ENCODE assay signal across 20 mouse cellular contexts in genomic region chr7:19240905-19241463, GRCm38 (mm10). TPM values are rescaled to one million over a fixed set of nuclear protein-coding genes. Genes with fewer than 3 reads are reported as not detected.
DNase-seq lines count a peak whose midpoint lies in the region; ATAC-seq and TF ChIP-seq lines count a peak whose summit lies in the region.
"Had no signal": no experiment of that assay in that cellular context is flagged by ENCODE, and none has a peak within 500 bp of the region (broad histone marks: within the 10 kb centered on the region; RNA-seq: fewer than 3 reads in every experiment).

No protein-coding gene starts in this region.

- H3K4me1 ChIP-seq in hindbrain, embryonic 13.5 days (replicated peaks): peaks cover 19% of the 10 kb centered on the region
- H3K4me1 ChIP-seq in hindbrain, embryonic 16.5 days (ENCODE audit: control insufficient read depth, insufficient read depth, low read depth, low read length): peaks cover 6% of the 10 kb centered on the region
- peaks cover 40 to 47% of the 10 kb centered on the region in 2 experiments for H3K4me1 ChIP-seq in liver, embryonic 14.5 days (replicated peaks; ENCODE audit: control insufficient read depth in 2 of 2, insufficient read depth in 2 of 2, low read length in 1 of 2)

- H3K27me3 ChIP-seq in hindbrain, embryonic 13.5 days: no peaks in the 10 kb centered on the region
- no peaks in the 10 kb centered on the region for H3K27me3 ChIP-seq in hindbrain, embryonic 16.5 days (replicated peaks; ENCODE audit: control insufficient read depth, insufficient read depth, low read length)
- H3K27me3 ChIP-seq in liver, embryonic 14.5 days (ENCODE audit: control insufficient read depth, insufficient read depth, low read length): no peaks in the 10 kb centered on the region
- H3K27me3 ChIP-seq: forebrain, embryonic 13.5 days; lung, embryonic 15.5 days; neural tube, embryonic 15.5 days had no signal

- ATAC-seq in hindbrain, embryonic 13.5 days (ENCODE audit: low FRiP score): no peak
- no peak for ATAC-seq in hindbrain, embryonic 16.5 days
- ATAC-seq in liver, embryonic 14.5 days (ENCODE audit: insufficient read depth): no peak
- no peak for ATAC-seq in megakaryocyte-erythroid progenitor cell, adult 5-6 weeks (replicated peaks; ENCODE audit: low FRiP score, low TSS enrichment, poor library complexity, severe bottlenecking)
- ATAC-seq: forebrain, embryonic 13.5 days; midbrain, embryonic 16.5 days had no signal

- DNase-seq in right cerebral cortex, adult 2 months (ENCODE audit: low spot score in 2 of 2): peak; percentile 41 to 48
- DNase-seq in right cerebral cortex, postnatal 36 days (ENCODE audit: low spot score in 2 of 2): no peak
- no peak for DNase-seq in liver, embryonic 14.5 days (ENCODE audit: low read depth in 3 of 3, low spot score in 3 of 3)
- no peak for DNase-seq in thymus, postnatal 4 days
- DNase-seq: adrenal gland, postnatal 14 days; cerebellum, postnatal 36 days; heart, adult 11 months; kidney, adult 2 months; kidney, postnatal 36 days; retina, postnatal 1 day had no signal

- H3K9me3 ChIP-seq in hindbrain, embryonic 13.5 days: no peaks in the 10 kb centered on the region
- no peaks in the 10 kb centered on the region for H3K9me3 ChIP-seq in hindbrain, embryonic 16.5 days (ENCODE audit: control insufficient read depth, low read length)
- no peaks in the 10 kb centered on the region for H3K9me3 ChIP-seq in liver, embryonic 14.5 days (ENCODE audit: control insufficient read depth, low read length)
- H3K9me3 ChIP-seq: forebrain, embryonic 13.5 days; lung, embryonic 15.5 days; neural tube, embryonic 15.5 days had no signal

- TF ChIP-seq CTCF in liver, embryonic 14.5 days (IDR thresholded peaks at IDR 0.05; ENCODE audit: low read depth): no peak

- 0 out of 2 replicates have a peak overlapping the region, but pooled peaks have one; percentile 29 for H3K9ac ChIP-seq in hindbrain, embryonic 13.5 days
- H3K9ac ChIP-seq in hindbrain, embryonic 16.5 days (ENCODE audit: low read depth, low read length): no peak overlapping the region
- peak overlapping the region; percentile 41 for H3K9ac ChIP-seq in liver, embryonic 14.5 days (replicated peaks)
- H3K9ac ChIP-seq: forebrain, embryonic 13.5 days; hindbrain, embryonic 14.5 days; lung, embryonic 15.5 days; neural tube, embryonic 15.5 days had no signal

- no peak overlapping the region for H3K27ac ChIP-seq in hindbrain, embryonic 13.5 days
- no peak overlapping the region for H3K27ac ChIP-seq in hindbrain, embryonic 16.5 days (ENCODE audit: low read depth, low read length)
- H3K27ac ChIP-seq in liver, embryonic 14.5 days: peak overlapping the region; percentile 83
- H3K27ac ChIP-seq: forebrain, embryonic 13.5 days; hindbrain, embryonic 14.5 days; lung, embryonic 15.5 days; neural tube, embryonic 15.5 days had no signal

- peaks cover 14% of the 10 kb centered on the region for H3K36me3 ChIP-seq in hindbrain, embryonic 13.5 days
- peaks cover 6% of the 10 kb centered on the region; the same call in 1 of the 2 replicates for H3K36me3 ChIP-seq in hindbrain, embryonic 16.5 days (ENCODE audit: control insufficient read depth, insufficient read depth, low read length)
- H3K36me3 ChIP-seq in liver, embryonic 14.5 days (replicated peaks; ENCODE audit: control insufficient read depth, insufficient read depth, low read depth): peaks cover 11% of the 10 kb centered on the region

- H3K4me3 ChIP-seq in hindbrain, embryonic 13.5 days: no peak overlapping the region
- no peak overlapping the region for H3K4me3 ChIP-seq in hindbrain, embryonic 16.5 days (ENCODE audit: low read length)
- no peak overlapping the region for H3K4me3 ChIP-seq in liver, embryonic 14.5 days (ENCODE audit: insufficient read depth in 1 of 2, low read depth in 2 of 2, low read length in 2 of 2)
- H3K4me3 ChIP-seq: forebrain, embryonic 13.5 days; lung, embryonic 15.5 days; neural tube, embryonic 15.5 days had no signal

- WGBS in hindbrain, embryonic 13.5 days: 95% methylated on average over 8 of the region's 8 CpGs
- 85% methylated on average over 8 of the region's 8 CpGs for WGBS in hindbrain, embryonic 16.5 days
- WGBS in liver, embryonic 14.5 days (ENCODE audit: insufficient replicate concordance): 79% methylated on average over 8 of the region's 8 CpGs

- no peak for TF ChIP-seq EP300 in liver, embryonic 14.5 days (IDR thresholded peaks at IDR 0.05; ENCODE audit: low read depth)

- H3K4me2 ChIP-seq in hindbrain, embryonic 13.5 days: no peak overlapping the region
- H3K4me2 ChIP-seq in hindbrain, embryonic 16.5 days (ENCODE audit: low read length): no peak overlapping the region
- peak overlapping the region; percentile 43 for H3K4me2 ChIP-seq in liver, embryonic 14.5 days (ENCODE audit: low read depth)
- H3K4me2 ChIP-seq: forebrain, embryonic 13.5 days; hindbrain, embryonic 14.5 days; lung, embryonic 15.5 days; neural tube, embryonic 15.5 days had no signal

RNA-seq across cellular contexts. Expression of gene Opa3, which starts 12.8 kb away (rescaled TPM):
- polyA plus RNA-seq in hindbrain, embryonic 13.5 days (2015; fragmentation: Nextera tagmentation; extraction: Ambion mirVana): 36.9 and 37.1 TPM in 2 replicates
- polyA plus RNA-seq in hindbrain, embryonic 16.5 days (2015; fragmentation: Nextera tagmentation; extraction: Ambion mirVana): 39.9 and 41.5 TPM in 2 replicates
- polyA plus RNA-seq in liver, embryonic 14.5 days (2012; rRNA removed): 8.3 and 9.1 TPM in 2 replicates
- 12.8 and 14.6 TPM in 2 replicates for polyA plus RNA-seq in liver, embryonic 14.5 days (2014; fragmentation: Nextera tagmentation; extraction: Ambion mirVana)
- 22.3 and 22.6 TPM in 2 replicates for total RNA-seq in megakaryocyte-erythroid progenitor cell, adult 5-6 weeks (2014; fragmentation: Nextera tagmentation)
- 17.1 and 21.2 TPM in 2 replicates for total RNA-seq in megakaryocyte-erythroid progenitor cell, adult 5-6 weeks (2017)

RNA-seq across cellular contexts. Expression of gene Gpr4, which starts 28.6 kb away (rescaled TPM):
- polyA plus RNA-seq in hindbrain, embryonic 13.5 days (2015; fragmentation: Nextera tagmentation; extraction: Ambion mirVana): 1.8 and 2.3 TPM in 2 replicates
- 3.1 and 4.4 TPM in 2 replicates for polyA plus RNA-seq in hindbrain, embryonic 16.5 days (2015; fragmentation: Nextera tagmentation; extraction: Ambion mirVana)
- polyA plus RNA-seq in liver, embryonic 14.5 days (2012; rRNA removed): 0.35 and 0.53 TPM in 2 replicates
- 0.10 and 0.23 TPM in 2 replicates for polyA plus RNA-seq in liver, embryonic 14.5 days (2014; fragmentation: Nextera tagmentation; extraction: Ambion mirVana)
- 0.64 TPM in 1 of 2 replicates, not detected in the other for total RNA-seq in megakaryocyte-erythroid progenitor cell, adult 5-6 weeks (2014; fragmentation: Nextera tagmentation)
- total RNA-seq in megakaryocyte-erythroid progenitor cell, adult 5-6 weeks (2017): not detected in 2 replicates

RNA-seq across cellular contexts. Expression of gene Vasp, which starts 30.6 kb away (rescaled TPM):
- 38.5 and 39.7 TPM in 2 replicates for polyA plus RNA-seq in hindbrain, embryonic 13.5 days (2015; fragmentation: Nextera tagmentation; extraction: Ambion mirVana)
- 39.9 and 42.9 TPM in 2 replicates for polyA plus RNA-seq in hindbrain, embryonic 16.5 days (2015; fragmentation: Nextera tagmentation; extraction: Ambion mirVana)
- 35.3 and 39.9 TPM in 2 replicates for polyA plus RNA-seq in liver, embryonic 14.5 days (2012; rRNA removed)
- polyA plus RNA-seq in liver, embryonic 14.5 days (2014; fragmentation: Nextera tagmentation; extraction: Ambion mirVana): 25.5 and 31.0 TPM in 2 replicates
- 19.3 and 34.8 TPM in 2 replicates for total RNA-seq in megakaryocyte-erythroid progenitor cell, adult 5-6 weeks (2014; fragmentation: Nextera tagmentation)
- total RNA-seq in megakaryocyte-erythroid progenitor cell, adult 5-6 weeks (2017): 27.9 and 53.7 TPM in 2 replicates

RNA-seq across cellular contexts. Expression of gene Ppm1n, which starts 38.9 kb away (rescaled TPM):
- polyA plus RNA-seq in hindbrain, embryonic 13.5 days (2015; fragmentation: Nextera tagmentation; extraction: Ambion mirVana): 0.49 and 0.69 TPM in 2 replicates
- 0.79 and 1.5 TPM in 2 replicates for polyA plus RNA-seq in hindbrain, embryonic 16.5 days (2015; fragmentation: Nextera tagmentation; extraction: Ambion mirVana)
- polyA plus RNA-seq in liver, embryonic 14.5 days (2012; rRNA removed): 0.04 TPM in 1 of 2 replicates, not detected in the other
- not detected in 2 replicates for polyA plus RNA-seq in liver, embryonic 14.5 days (2014; fragmentation: Nextera tagmentation; extraction: Ambion mirVana)
- total RNA-seq in megakaryocyte-erythroid progenitor cell, adult 5-6 weeks (2014; fragmentation: Nextera tagmentation): not detected in 2 replicates
- total RNA-seq in megakaryocyte-erythroid progenitor cell, adult 5-6 weeks (2017): not detected in 2 replicates
- total RNA-seq: layer of hippocampus, postnatal 25 days had no signal
- polyA plus RNA-seq: embryonic facial prominence, embryonic 11.5 days; kidney, adult 2 months; lung, embryonic 15.5 days had no signal

RNA-seq across cellular contexts. Expression of gene Rtn2, which starts 41.4 kb away (rescaled TPM):
- polyA plus RNA-seq in hindbrain, embryonic 13.5 days (2015; fragmentation: Nextera tagmentation; extraction: Ambion mirVana): 101 and 104 TPM in 2 replicates
- polyA plus RNA-seq in hindbrain, embryonic 16.5 days (2015; fragmentation: Nextera tagmentation; extraction: Ambion mirVana): 124 and 126 TPM in 2 replicates
- polyA plus RNA-seq in liver, embryonic 14.5 days (2012; rRNA removed): 2.9 and 4.1 TPM in 2 replicates
- 2.6 and 3.0 TPM in 2 replicates for polyA plus RNA-seq in liver, embryonic 14.5 days (2014; fragmentation: Nextera tagmentation; extraction: Ambion mirVana)
- not detected in 2 replicates for total RNA-seq in megakaryocyte-erythroid progenitor cell, adult 5-6 weeks (2014; fragmentation: Nextera tagmentation)
- not detected in 2 replicates for total RNA-seq in megakaryocyte-erythroid progenitor cell, adult 5-6 weeks (2017)

Comparison
In these comparisons a context has a peak if more than half of its experiments do, and no peak if none do; other contexts are left out.
1. DNase-seq: peak in right cerebral cortex, adult 2 months (2 of 2); none in right cerebral cortex, postnatal 36 days (0 of 2), liver, embryonic 14.5 days (0 of 3) and thymus, postnatal 4 days (single experiment).